8 mouse cellular contexts compared by ENCODE assay signal in genomic region chr12:110840348-110841198, GRCm38 (mm10). TPM values are rescaled to one million over a fixed set of nuclear protein-coding genes. Genes with fewer than 3 reads are reported as not detected.
DNase-seq lines count a peak whose midpoint lies in the region; ATAC-seq lines count a peak whose summit lies in the region.

Gene Mok (minus strand): TSS chr12:110840939.

- peak; percentile 97 for DNase-seq in ZHBTc4 (ENCODE audit: low read depth, low spot score)
- DNase-seq in gastrocnemius, adult 8-10 months (ENCODE audit: low spot score in 2 of 2): peak; percentile 83 to 89
- DNase-seq in induced T-regulatory cell, adult 2 months (ENCODE audit: low read depth): peak; percentile 97
- peak; percentile 91 to 96 for DNase-seq in left cerebral cortex, adult 9 months (ENCODE audit: low spot score in 2 of 2)
- DNase-seq in right cerebral cortex, postnatal 14 days: peak; percentile 97
- peak; percentile 94 to 95 for DNase-seq in urinary bladder, postnatal 36 days (ENCODE audit: low spot score in 2 of 2)

- peak; percentile 43 for ATAC-seq in common myeloid progenitor, adult 5-6 weeks (replicated peaks; ENCODE audit: low read depth, poor library complexity, severe bottlenecking)
- ATAC-seq in megakaryocyte progenitor cell, adult 5-6 weeks (replicated peaks; ENCODE audit: poor library complexity): peak; percentile 37

RNA-seq across cellular contexts. Expression of gene Mok, which starts in this region (rescaled TPM):
- total RNA-seq in common myeloid progenitor, adult 5-6 weeks (2017): 0.87 TPM in 1 of 2 replicates, not detected in the other
- total RNA-seq in gastrocnemius, adult 8-10 months (2022): under 1 TPM in 2 of 4 experiments, not detected in 2; 0.35 to 0.52 TPM
- 1.0 and 2.1 TPM in 2 replicates for total RNA-seq in megakaryocyte progenitor cell, adult 5-6 weeks (2015)
- total RNA-seq in megakaryocyte progenitor cell, adult 5-6 weeks (2017): 2.0 and 2.2 TPM in 2 replicates

Comparison
In these comparisons a context has a peak if more than half of its experiments do, and no peak if none do; other contexts are left out.
1. Peak in every context shown above with its lines: DNase-seq and ATAC-seq.
2. Peak in ATAC-seq in common myeloid progenitor, adult 5-6 weeks; RNA of the gene not detected or under 1 TPM.
3. Peak in DNase-seq in gastrocnemius, adult 8-10 months; RNA of the gene not detected or under 1 TPM.